Mouse (Mus musculus) kidney, adult 10 weeks (tissue): Measurements from ENCODE around the gene Ms4a8a. TPM values are rescaled to one million over a fixed set of nuclear protein-coding genes. Genes with fewer than 3 reads are reported as not detected.

Source experiments
- polyA plus RNA-seq: library from polyadenylated mRNA; stranded (reverse); fragments of 350-450 nt; fragmentation: Illumina TruSeq; extraction: RNeasy Lipid Tissue Mini Kit (QIAGEN cat#74804); gene quantifications from one replicate; pipeline ENCODE4 v1.2.3, GENCODE M21; 2014; ENCODE audit warnings: low read depth, low replicate concordance

Ms4a8a gene
- not detected for polyA plus RNA-seq

GRCm38 (mm10) chr19:11080934-11081333, at the start of gene Ms4a8a:
Ms4a8a (minus strand) TSS chr19:11081102.

GRCm38 (mm10) chr19:11017891-11018290, 63.0 kb downstream of the Ms4a8a start, which contains the start of gene Ms4a18:
Ms4a18 (minus strand) TSS chr19:11018031.

Other genes starting within 250 kb of the Ms4a8a start
- 0.49 TPM for gene Slc15a3, start 241.4 kb downstream of the Ms4a8a start, polyA plus RNA-seq
- gene Tmem132a, start 211.2 kb downstream of the Ms4a8a start, polyA plus RNA-seq, result 0.12 TPM
- gene Tmem109, start 199.1 kb downstream of the Ms4a8a start, polyA plus RNA-seq, result 2.8 TPM
- 37.5 TPM for gene Prpf19, start 185.9 kb downstream of the Ms4a8a start, polyA plus RNA-seq
- not detected for gene Zp1, start 160.5 kb downstream of the Ms4a8a start, polyA plus RNA-seq
- gene Ptgdr2, start 143.9 kb downstream of the Ms4a8a start, polyA plus RNA-seq, result not detected
- gene Ccdc86, start 131.8 kb downstream of the Ms4a8a start, polyA plus RNA-seq, result 1.1 TPM
- not detected for gene Ms4a10, start 106.4 kb downstream of the Ms4a8a start, polyA plus RNA-seq
- gene Ms4a15, start 87.9 kb downstream of the Ms4a8a start, polyA plus RNA-seq, result not detected
- gene Ms4a18, start 63.1 kb downstream of the Ms4a8a start, polyA plus RNA-seq, result not detected
- not detected for gene 1700017D01Rik, start 49.8 kb upstream of the Ms4a8a start, polyA plus RNA-seq
- not detected for gene 1700025F22Rik, start 84.2 kb upstream of the Ms4a8a start, polyA plus RNA-seq
- not detected for gene Ms4a13, start 115.6 kb upstream of the Ms4a8a start, polyA plus RNA-seq
- not detected for gene Ms4a12, start 151.3 kb upstream of the Ms4a8a start, polyA plus RNA-seq
- 0.53 TPM for gene Ms4a1, start 185.1 kb upstream of the Ms4a8a start, polyA plus RNA-seq
- not detected for gene Ms4a5, start 202.8 kb upstream of the Ms4a8a start, polyA plus RNA-seq
- gene Ms4a14, start 233.4 kb upstream of the Ms4a8a start, polyA plus RNA-seq, result 0.53 TPM